Mouse (Mus musculus): ENCODE measurements at regions not wholly inside any gene's neighbourhood (a gene's known extent, or its start where the extent isn't known, plus 50 kb on each side); places are given as distances from the start of the nearest gene placed in this dataset.

DNA sequence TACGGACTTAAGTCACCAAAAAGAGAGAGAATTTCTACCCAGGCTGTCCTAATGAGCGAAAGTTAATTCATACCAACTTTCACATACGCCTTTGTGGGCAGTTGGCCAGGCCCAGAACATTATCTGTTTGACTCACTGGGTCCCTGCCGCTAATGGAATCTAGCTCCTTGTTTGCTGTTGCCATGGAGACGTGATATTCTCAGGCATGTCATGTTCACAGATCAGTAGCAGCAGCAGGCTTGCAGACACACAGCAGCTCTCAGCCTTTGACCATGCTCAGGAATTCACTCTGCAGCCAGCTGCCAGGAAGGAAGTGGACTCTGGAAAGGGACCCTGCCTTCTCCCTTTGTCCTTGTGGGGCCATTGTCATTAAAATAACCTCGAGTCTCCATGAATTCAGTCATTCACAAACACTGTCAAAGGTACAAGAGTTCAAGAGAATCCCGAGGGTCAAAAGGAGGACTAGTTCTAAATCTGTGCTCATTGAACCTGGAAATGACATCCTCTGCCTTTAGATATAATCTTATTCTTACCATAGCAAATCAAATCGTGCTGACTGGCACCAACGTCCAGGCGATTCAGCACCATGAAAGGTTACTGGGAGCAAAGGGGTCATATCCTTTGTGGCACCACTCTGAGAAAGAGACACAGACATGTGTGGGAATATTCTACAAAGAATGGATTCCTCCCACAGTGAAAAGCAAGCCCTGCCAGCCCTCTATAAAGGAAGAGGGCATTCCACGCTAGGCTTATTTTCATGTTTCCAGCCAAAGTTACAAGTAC, 584.9 kb downstream of the Tmem182 start:
- 2% methylated on average over 11 of the region's 11 CpGs for WGBS
- no peaks in the 10 kb centered on the region for H3K9me3 ChIP-seq
- no peak overlapping the region for H3K4me3 ChIP-seq (replicated peaks)
- peak overlapping the region; percentile 17; the same call in 1 of the 2 replicates for H3K4me2 ChIP-seq
- H3K9ac ChIP-seq = no peak overlapping the region
- peaks cover 31% of the 10 kb centered on the region for H3K4me1 ChIP-seq
- H3K27me3 ChIP-seq = no peaks in the 10 kb centered on the region
- no peaks in the 10 kb centered on the region for H3K36me3 ChIP-seq (replicated peaks)
- peak; percentile 95 for ATAC-seq (ENCODE audit: low FRiP score)
- peak overlapping the region; percentile 81 for H3K27ac ChIP-seq

DNA sequence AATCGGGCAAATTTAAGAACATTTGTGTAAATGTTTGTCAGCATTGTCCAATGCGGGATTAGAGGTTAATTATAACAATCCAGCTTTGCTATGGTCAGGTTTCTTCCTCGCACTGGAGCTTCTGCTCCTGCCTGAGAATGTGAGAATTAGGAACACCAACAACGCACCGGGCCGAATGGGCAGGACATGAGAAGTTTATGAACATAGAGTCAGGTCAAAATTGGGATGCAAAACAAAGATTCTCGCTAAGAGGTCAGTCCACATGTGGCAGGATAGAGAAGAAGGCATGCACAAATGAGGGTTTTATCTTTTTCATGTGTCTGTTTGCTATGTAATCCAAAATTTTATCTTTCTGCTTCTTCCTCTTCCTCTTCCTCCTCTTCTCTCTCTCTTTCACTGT, 585.7 kb downstream of the Tmem182 start:
- Histone ChIP-seq H3K36me3 (replicated peaks) (no peaks in the 10 kb centered on the region), H3K4me3 (replicated peaks) (no peak overlapping the region), H3K27ac (peak overlapping the region; percentile 36; the same call in 1 of the 2 replicates), H3K4me2 (no peak overlapping the region), H3K9ac (no peak overlapping the region), H3K27me3 (no peaks in the 10 kb centered on the region), H3K9me3 (no peaks in the 10 kb centered on the region), H3K4me1 (peaks cover 31% of the 10 kb centered on the region)
- ATAC-seq (ENCODE audit: low FRiP score) = no peak
- 49% methylated on average over 7 of the region's 7 CpGs for WGBS

DNA sequence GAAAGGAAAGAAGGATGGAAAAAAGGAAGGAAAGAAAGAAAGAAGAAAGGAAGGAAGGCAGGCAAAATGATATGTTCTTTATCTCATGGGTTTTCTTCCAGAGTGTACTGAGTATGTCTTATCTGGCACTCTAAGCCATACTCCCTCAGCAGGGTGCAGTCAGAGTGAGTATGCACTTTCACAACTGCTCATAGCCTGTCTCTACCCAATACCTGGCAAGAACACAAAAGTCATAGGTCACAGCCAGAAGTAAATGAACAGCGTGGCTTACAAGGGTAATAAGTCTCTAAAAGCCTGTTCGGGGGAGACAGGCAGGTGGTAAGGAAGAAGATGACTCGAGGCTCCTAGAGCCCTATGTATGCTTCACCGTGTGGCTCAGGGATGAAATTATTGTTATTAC, 587.9 kb downstream of the Tmem182 start:
- 77% methylated on average over 4 of the region's 4 CpGs for WGBS
- Histone ChIP-seq H3K36me3 (replicated peaks) (no peaks in the 10 kb centered on the region), H3K4me1 (peaks cover 31% of the 10 kb centered on the region), H3K27me3 (no peaks in the 10 kb centered on the region), H3K4me3 (replicated peaks) (no peak overlapping the region), H3K9me3 (no peaks in the 10 kb centered on the region), H3K9ac (no peak overlapping the region), H3K27ac (no peak overlapping the region), H3K4me2 (no peak overlapping the region)
- ATAC-seq (ENCODE audit: low FRiP score) = no peak

DNA sequence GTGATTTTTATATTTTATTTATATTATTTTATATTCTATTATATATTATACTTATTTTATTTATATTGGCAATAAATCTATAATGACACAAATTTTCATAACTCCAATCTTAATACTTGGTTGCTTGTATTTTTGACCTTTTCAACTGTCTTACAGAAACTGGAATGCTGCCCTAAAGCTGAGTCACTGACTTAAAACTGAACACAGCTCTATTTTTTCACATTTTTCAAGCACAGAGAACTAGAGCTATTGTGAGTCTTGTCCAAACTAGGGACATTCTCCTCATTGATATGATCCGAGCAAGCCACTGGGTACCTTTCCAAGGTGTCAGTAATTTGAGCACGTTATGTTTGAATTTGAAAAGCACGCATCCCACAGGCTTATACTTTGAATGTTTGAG, 589.7 kb downstream of the Tmem182 start:
- H3K4me3 ChIP-seq (replicated peaks) = no peak overlapping the region
- 80% methylated on average over 3 of the region's 3 CpGs for WGBS

DNA sequence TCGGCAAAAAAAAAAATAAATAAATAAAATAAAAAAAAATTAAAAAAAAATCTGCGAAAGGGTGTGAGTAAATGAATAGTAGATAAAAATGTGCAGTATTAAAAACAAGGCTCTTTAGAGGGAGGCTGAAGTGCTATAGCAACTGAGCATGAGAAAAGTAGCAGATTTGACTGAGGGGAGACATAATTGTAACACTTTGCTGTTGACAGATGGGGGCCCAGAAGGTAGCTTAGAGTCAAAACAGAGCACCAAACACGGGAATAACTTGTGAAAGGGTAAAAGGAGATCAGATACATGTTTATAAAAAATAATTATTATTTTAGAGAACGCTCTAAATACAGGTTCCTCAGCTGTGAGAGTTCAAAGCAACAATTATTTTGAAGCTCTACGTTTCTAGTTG, 605.1 kb downstream of the Tmem182 start:
- Histone ChIP-seq H3K4me2 (no peak overlapping the region), H3K36me3 (replicated peaks) (no peaks in the 10 kb centered on the region), H3K4me3 (replicated peaks) (no peak overlapping the region), H3K27ac (no peak overlapping the region), H3K4me1 (no peaks in the 10 kb centered on the region), H3K27me3 (no peaks in the 10 kb centered on the region), H3K9me3 (no peaks in the 10 kb centered on the region), H3K9ac (no peak overlapping the region)
- no peak for ATAC-seq (ENCODE audit: low FRiP score)
- WGBS = 86% methylated on average over 5 of the region's 5 CpGs

More for the DNA sequence above, 589.7 kb downstream of the Tmem182 start:
- Histone ChIP-seq H3K4me1 (peaks cover 14% of the 10 kb centered on the region), H3K4me2 (no peak overlapping the region), H3K27me3 (no peaks in the 10 kb centered on the region), H3K9ac (no peak overlapping the region), H3K36me3 (replicated peaks) (no peaks in the 10 kb centered on the region), H3K27ac (no peak overlapping the region), H3K9me3 (no peaks in the 10 kb centered on the region)
- no peak for ATAC-seq (ENCODE audit: low FRiP score)

DNA sequence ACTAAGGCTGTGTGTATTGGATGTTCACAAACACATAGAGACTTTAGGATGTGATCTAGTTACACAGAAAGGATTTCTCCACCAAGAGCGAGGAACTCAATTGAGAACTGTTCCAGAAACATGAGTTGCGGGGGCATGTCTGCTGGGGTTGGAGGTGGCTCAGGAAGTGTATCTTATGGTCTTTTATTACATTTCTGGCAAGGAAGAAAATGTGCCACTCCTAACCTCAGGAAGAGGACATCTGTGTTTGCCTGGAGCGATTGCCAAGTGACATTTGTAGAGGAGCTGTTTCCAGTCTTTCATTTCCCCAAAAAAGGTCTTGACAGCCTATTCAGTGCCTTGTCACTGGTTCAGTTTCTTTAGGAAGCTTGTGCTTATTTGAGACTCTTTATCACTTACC, 606.2 kb downstream of the Tmem182 start:
- WGBS = 94% methylated on average over 3 of the region's 3 CpGs
- ATAC-seq (ENCODE audit: low FRiP score) = no peak

DNA sequence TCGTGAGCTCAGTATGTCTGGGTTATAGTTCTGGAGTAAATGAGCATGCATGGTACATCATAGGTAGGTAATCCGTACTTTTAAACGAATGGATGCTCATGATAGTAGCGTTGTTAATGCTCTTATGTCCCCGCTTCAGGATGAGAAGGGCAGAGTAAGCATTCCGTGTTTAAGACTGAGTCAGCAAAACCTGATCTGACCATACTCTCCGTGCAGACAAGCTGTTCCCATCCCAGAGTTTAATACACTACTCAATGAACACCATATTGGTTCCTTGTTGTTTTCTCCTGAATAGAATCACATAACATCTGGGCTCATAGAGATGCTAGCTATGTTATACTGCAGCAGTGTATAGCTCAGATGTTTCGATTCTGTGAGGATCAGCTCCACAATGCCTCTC, 606.7 kb downstream of the Tmem182 start:
- H3K9me3 ChIP-seq = no peaks in the 10 kb centered on the region
- no peak overlapping the region for H3K4me3 ChIP-seq (replicated peaks)
- H3K4me1 ChIP-seq = no peaks in the 10 kb centered on the region
- no peaks in the 10 kb centered on the region for H3K27me3 ChIP-seq
- no peak overlapping the region for H3K4me2 ChIP-seq
- H3K27ac ChIP-seq = no peak overlapping the region
- no peak overlapping the region for H3K9ac ChIP-seq
- no peaks in the 10 kb centered on the region for H3K36me3 ChIP-seq (replicated peaks)
- no peak for ATAC-seq (ENCODE audit: low FRiP score)
- WGBS = 91% methylated on average over 8 of the region's 8 CpGs

More for the DNA sequence above, 606.2 kb downstream of the Tmem182 start:
- Histone ChIP-seq H3K4me3 (replicated peaks) (no peak overlapping the region), H3K36me3 (replicated peaks) (no peaks in the 10 kb centered on the region), H3K9ac (no peak overlapping the region), H3K4me1 (no peaks in the 10 kb centered on the region), H3K27ac (no peak overlapping the region), H3K4me2 (no peak overlapping the region), H3K9me3 (no peaks in the 10 kb centered on the region), H3K27me3 (no peaks in the 10 kb centered on the region)

DNA sequence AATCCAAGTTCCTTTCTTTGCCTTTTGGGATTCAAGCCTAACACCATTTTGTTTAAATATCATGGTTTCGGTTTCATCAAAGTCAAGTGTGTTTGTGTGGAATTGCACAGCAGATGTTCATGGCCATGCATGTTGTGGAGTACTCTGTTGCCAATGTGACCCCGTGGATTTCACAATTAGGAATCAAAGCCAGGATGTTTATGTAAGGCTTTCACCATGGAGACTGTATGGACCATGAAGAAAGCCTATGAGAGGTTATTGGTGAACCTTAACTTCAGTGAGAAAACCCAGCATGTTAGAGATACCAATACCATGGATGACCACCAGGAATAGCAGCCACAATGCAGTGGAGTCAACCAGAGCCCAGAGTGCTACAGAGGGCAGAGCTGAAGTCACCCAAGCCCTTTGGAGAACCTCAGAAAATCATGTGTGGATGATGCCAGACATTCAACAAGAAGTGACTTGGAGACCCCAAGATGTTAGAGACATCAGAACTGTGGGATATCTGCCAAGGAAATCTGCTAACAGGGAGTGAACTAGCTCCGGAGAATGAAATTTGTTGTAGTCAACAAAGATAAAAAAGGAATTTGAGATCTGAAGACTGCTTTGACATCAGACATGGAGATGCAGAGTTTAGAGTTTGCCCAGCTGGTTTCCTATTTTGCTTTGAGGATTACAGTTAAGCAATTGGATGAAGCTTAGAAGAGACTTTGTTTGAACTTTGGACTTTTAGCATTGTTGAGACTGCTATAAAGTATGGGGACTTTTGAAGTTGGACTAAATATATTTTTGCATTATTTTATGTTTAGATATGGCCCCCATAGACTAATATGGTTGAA, 615.3 kb downstream of the Tmem182 start:
- no peak overlapping the region for H3K27ac ChIP-seq
- no peak overlapping the region for H3K9ac ChIP-seq
- H3K36me3 ChIP-seq (replicated peaks) = no peaks in the 10 kb centered on the region
- H3K27me3 ChIP-seq = no peaks in the 10 kb centered on the region
- H3K9me3 ChIP-seq = no peaks in the 10 kb centered on the region
- WGBS = 89% methylated on average over 3 of the region's 3 CpGs
- no peak for ATAC-seq (ENCODE audit: low FRiP score)
- no peak overlapping the region for H3K4me2 ChIP-seq
- H3K4me1 ChIP-seq = no peaks in the 10 kb centered on the region
- H3K4me3 ChIP-seq (replicated peaks) = no peak overlapping the region

DNA sequence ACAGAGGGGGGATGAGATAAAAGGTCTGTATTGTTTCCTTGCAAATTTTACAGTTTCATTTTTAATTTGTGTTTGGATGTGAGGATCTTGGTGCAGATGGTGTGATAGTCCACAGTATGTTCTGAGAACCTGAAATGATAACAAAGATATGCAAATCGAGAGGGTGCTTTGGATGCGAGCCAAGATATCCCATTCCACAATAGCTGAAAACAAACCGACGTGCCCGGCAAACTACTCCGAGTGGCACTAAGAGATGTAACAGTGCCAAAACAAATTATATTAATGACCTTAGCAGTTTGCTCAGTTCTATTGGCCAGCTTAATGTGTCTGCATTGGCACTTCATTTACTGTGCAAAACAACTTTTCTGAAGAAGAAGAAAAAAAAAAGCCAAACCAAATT, 622.5 kb downstream of the Tmem182 start:
- Histone ChIP-seq H3K9ac (no peak overlapping the region), H3K4me3 (replicated peaks) (no peak overlapping the region), H3K4me2 (no peak overlapping the region), H3K9me3 (no peaks in the 10 kb centered on the region), H3K27me3 (no peaks in the 10 kb centered on the region), H3K36me3 (replicated peaks) (no peaks in the 10 kb centered on the region), H3K27ac (no peak overlapping the region), H3K4me1 (peaks cover 27% of the 10 kb centered on the region)
- WGBS = 15% methylated on average over 6 of the region's 6 CpGs
- ATAC-seq (ENCODE audit: low FRiP score) = peak; percentile 68; the same call in 1 of the 2 replicates

DNA sequence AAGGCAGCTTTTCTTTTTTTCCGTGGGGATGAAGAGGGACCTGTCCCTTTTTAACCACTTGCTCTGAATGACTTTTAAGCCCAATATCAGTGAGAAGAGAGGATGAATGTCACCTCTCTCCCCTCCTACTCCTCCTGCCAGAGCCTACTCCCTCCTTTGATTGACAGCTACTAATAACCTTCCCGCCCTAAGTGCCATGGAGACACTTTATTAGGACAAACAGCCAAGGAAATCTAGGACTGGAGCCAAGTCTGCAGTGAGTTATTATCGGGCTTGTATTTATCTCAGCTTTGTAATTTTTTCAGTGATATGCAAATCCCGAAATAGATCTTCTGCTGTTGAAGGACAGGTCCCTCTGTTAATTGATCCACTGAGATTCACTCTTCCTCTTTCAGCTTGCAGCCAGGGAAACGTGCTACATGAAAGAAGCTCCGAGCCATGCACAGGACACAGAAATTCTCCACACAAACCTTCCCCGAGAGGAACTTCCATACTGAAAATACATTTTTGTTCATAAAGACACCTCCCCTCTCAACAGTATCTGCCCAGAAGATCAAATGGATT, 625.8 kb downstream of the Tmem182 start:
- Histone ChIP-seq H3K9me3 (no peaks in the 10 kb centered on the region), H3K36me3 (replicated peaks) (no peaks in the 10 kb centered on the region), H3K4me1 (peaks cover 27% of the 10 kb centered on the region), H3K27ac (no peak overlapping the region), H3K9ac (no peak overlapping the region), H3K27me3 (no peaks in the 10 kb centered on the region), H3K4me2 (no peak overlapping the region), H3K4me3 (replicated peaks) (no peak overlapping the region)
- WGBS = 20% methylated on average over 7 of the region's 7 CpGs
- peak; percentile 80 for ATAC-seq (ENCODE audit: low FRiP score)

DNA sequence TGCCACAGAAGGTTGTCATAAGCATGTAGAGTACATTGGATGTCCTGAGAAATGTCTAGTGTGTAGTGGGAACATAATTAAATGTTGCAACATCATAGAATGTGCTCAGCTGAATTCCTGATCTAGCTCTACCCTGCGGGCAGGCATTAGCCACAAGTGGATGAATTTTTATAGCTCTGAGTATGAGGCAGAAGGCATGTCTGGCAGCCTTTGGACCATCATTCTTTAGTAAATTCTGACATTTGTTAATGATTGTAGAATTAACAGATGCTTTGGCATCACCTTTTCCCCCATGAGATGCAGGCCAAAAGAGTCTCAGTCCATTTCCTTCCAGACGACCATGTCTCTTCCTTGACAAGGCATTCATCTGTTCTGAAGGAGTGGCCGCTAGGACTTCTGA, 630.0 kb downstream of the Tmem182 start:
- Histone ChIP-seq H3K27ac (no peak overlapping the region), H3K27me3 (no peaks in the 10 kb centered on the region), H3K9ac (no peak overlapping the region), H3K4me3 (replicated peaks) (no peak overlapping the region), H3K4me2 (no peak overlapping the region), H3K9me3 (no peaks in the 10 kb centered on the region), H3K36me3 (replicated peaks) (no peaks in the 10 kb centered on the region), H3K4me1 (peaks cover 17% of the 10 kb centered on the region)
- ATAC-seq (ENCODE audit: low FRiP score) = no peak
- 91% methylated on average over 3 of the region's 3 CpGs for WGBS

DNA sequence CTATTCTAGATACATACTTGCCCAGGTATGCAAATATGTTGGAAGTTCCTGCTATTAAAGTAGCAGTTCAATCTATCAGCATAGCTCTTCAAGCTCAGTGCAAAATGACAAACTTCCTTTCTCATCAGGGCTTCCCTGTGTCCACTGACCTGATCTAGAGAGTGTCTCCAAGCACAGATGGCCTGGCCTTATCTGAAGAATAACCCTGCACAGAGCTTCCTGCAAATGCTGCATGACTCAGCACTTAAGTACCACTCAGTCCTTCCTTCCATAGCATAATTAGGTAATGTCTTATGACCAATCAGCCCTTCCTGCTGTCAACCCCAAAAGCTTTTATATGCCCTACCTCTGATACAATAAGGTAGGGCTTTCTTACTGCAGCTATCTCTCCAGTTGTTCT, 644.6 kb downstream of the Tmem182 start:
- no peaks in the 10 kb centered on the region for H3K36me3 ChIP-seq (replicated peaks)
- H3K9ac ChIP-seq = no peak overlapping the region
- H3K27me3 ChIP-seq = no peaks in the 10 kb centered on the region
- no peak overlapping the region for H3K4me2 ChIP-seq
- no peak for ATAC-seq (ENCODE audit: low FRiP score)
- H3K4me3 ChIP-seq (replicated peaks) = no peak overlapping the region
- no peak overlapping the region for H3K27ac ChIP-seq
- peaks cover 5% of the 10 kb centered on the region for H3K4me1 ChIP-seq
- no peaks in the 10 kb centered on the region for H3K9me3 ChIP-seq

Data from forebrain, embryonic 12.5 days (tissue).